ENCODE assay signal across 8 mouse cellular contexts in genomic region chr9:44318076-44318825, GRCm38 (mm10). TPM values are rescaled to one million over a fixed set of nuclear protein-coding genes. Genes with fewer than 3 reads are reported as not detected.
DNase-seq lines count a peak whose midpoint lies in the region; ATAC-seq and TF ChIP-seq lines count a peak whose summit lies in the region.

No protein-coding gene starts in this region.

- H3K9ac ChIP-seq in heart, embryonic 16.5 days (ENCODE audit: low read length): peak overlapping the region; percentile 74
- peak overlapping the region; percentile 88; the same call in 1 of the 2 replicates for H3K9ac ChIP-seq in kidney, postnatal 0 days (ENCODE audit: low read depth, low read length)
- peak overlapping the region; percentile 33; the same call in 1 of the 2 replicates for H3K9ac ChIP-seq in neural tube, embryonic 12.5 days

- no peak for ATAC-seq in heart, embryonic 16.5 days (replicated peaks; ENCODE audit: extremely low read depth, insufficient read depth, low FRiP score)
- ATAC-seq in kidney, postnatal 0 days (replicated peaks; ENCODE audit: low FRiP score, low read depth): peak; percentile 57
- ATAC-seq in neural tube, embryonic 12.5 days (ENCODE audit: low FRiP score, low read depth): no peak

- peaks cover 19% of the 10 kb centered on the region for H3K36me3 ChIP-seq in heart, embryonic 16.5 days (ENCODE audit: control insufficient read depth, insufficient read depth)
- H3K36me3 ChIP-seq in forebrain, embryonic 10.5 days (replicated peaks): peaks cover 42% of the 10 kb centered on the region
- H3K36me3 ChIP-seq in kidney, postnatal 0 days (ENCODE audit: insufficient read depth, low read length): peaks cover 30% of the 10 kb centered on the region
- H3K36me3 ChIP-seq in neural tube, embryonic 12.5 days: peaks cover 38% of the 10 kb centered on the region

- peaks cover 23% of the 10 kb centered on the region for H3K4me1 ChIP-seq in heart, embryonic 16.5 days (ENCODE audit: control insufficient read depth, insufficient read depth, low read length)
- H3K4me1 ChIP-seq in forebrain, embryonic 10.5 days: peaks cover 48% of the 10 kb centered on the region
- peaks cover 16% of the 10 kb centered on the region for H3K4me1 ChIP-seq in kidney, postnatal 0 days (replicated peaks; ENCODE audit: insufficient read depth, low read length)
- H3K4me1 ChIP-seq in neural tube, embryonic 12.5 days: peaks cover 30% of the 10 kb centered on the region

- WGBS in heart, embryonic 16.5 days: 59% methylated on average over 5 of the region's 5 CpGs
- 52% methylated on average over 5 of the region's 5 CpGs for WGBS in forebrain, embryonic 10.5 days
- WGBS in kidney, postnatal 0 days: 57% methylated on average over 5 of the region's 5 CpGs
- 72% methylated on average over 5 of the region's 5 CpGs for WGBS in neural tube, embryonic 12.5 days

- DNase-seq in heart, postnatal 14 days: no peak
- no peak for DNase-seq in forebrain, embryonic 10.5 days (ENCODE audit: extremely low spot score, low spot score)
- no peak for DNase-seq in kidney, postnatal 0 days (ENCODE audit: low spot score)
- DNase-seq in Muller cell, postnatal 12 days (ENCODE audit: inconsistent ontology term): no peak
- DNase-seq in embryo, embryonic 9.5 days (ENCODE audit: extremely low spot score): no peak
- no peak for DNase-seq in cerebellum, postnatal 25 days

- intact Hi-C loops in heart, postnatal 14 days (cut with DNase I): no loop called here

- H3K4me3 ChIP-seq in heart, embryonic 16.5 days (ENCODE audit: low read length): peak overlapping the region; percentile 62
- H3K4me3 ChIP-seq in forebrain, embryonic 10.5 days: peak overlapping the region; percentile 91
- peak overlapping the region; percentile 84 for H3K4me3 ChIP-seq in kidney, postnatal 0 days (replicated peaks; ENCODE audit: low read depth, low read length)
- H3K4me3 ChIP-seq in neural tube, embryonic 12.5 days: peak overlapping the region; percentile 88; the same call in 1 of the 2 replicates

- H3K4me2 ChIP-seq in heart, embryonic 16.5 days (ENCODE audit: low read depth, low read length): peak overlapping the region; percentile 77
- peak overlapping the region; percentile 93 for H3K4me2 ChIP-seq in kidney, postnatal 0 days (ENCODE audit: low read length)
- H3K4me2 ChIP-seq in neural tube, embryonic 12.5 days (replicated peaks): peak overlapping the region; percentile 94

- no peaks in the 10 kb centered on the region for H3K27me3 ChIP-seq in heart, embryonic 16.5 days (ENCODE audit: control insufficient read depth, insufficient read depth, low read length)
- H3K27me3 ChIP-seq in forebrain, embryonic 10.5 days (ENCODE audit: poor library complexity, severe bottlenecking): 0 out of 2 replicates have a peak, but pooled peaks cover 17% of the 10 kb centered on the region
- H3K27me3 ChIP-seq in kidney, postnatal 0 days (ENCODE audit: insufficient read depth, low read length): no peaks in the 10 kb centered on the region
- no peaks in the 10 kb centered on the region for H3K27me3 ChIP-seq in neural tube, embryonic 12.5 days (replicated peaks)

- no peak for TF ChIP-seq CTCF in kidney, postnatal 0 days (IDR thresholded peaks at IDR 0.05; ENCODE audit: low read depth)

- H3K27ac ChIP-seq in heart, embryonic 16.5 days (ENCODE audit: low read length): peak overlapping the region; percentile 16; the same call in 1 of the 2 replicates
- H3K27ac ChIP-seq in forebrain, embryonic 10.5 days: no peak overlapping the region
- peak overlapping the region; percentile 81; the same call in 1 of the 2 replicates for H3K27ac ChIP-seq in kidney, postnatal 0 days
- H3K27ac ChIP-seq in neural tube, embryonic 12.5 days: no peak overlapping the region

- no peaks in the 10 kb centered on the region for H3K9me3 ChIP-seq in heart, embryonic 16.5 days (replicated peaks; ENCODE audit: control insufficient read depth, low read length)
- no peaks in the 10 kb centered on the region for H3K9me3 ChIP-seq in forebrain, embryonic 10.5 days
- no peaks in the 10 kb centered on the region for H3K9me3 ChIP-seq in kidney, postnatal 0 days (replicated peaks; ENCODE audit: low read length)
- H3K9me3 ChIP-seq in neural tube, embryonic 12.5 days: no peaks in the 10 kb centered on the region

RNA-seq across cellular contexts. Expression of gene C2cd2l, which starts 1.8 kb away (rescaled TPM):
- 8.2 and 8.6 TPM in 2 replicates for polyA plus RNA-seq in heart, embryonic 16.5 days (2015; fragmentation: Nextera tagmentation; extraction: Ambion mirVana)
- total RNA-seq in heart, postnatal 14 days (2021): 10 to 100 TPM; 15.8 to 16.6 TPM
- 8.3 and 8.7 TPM in 2 replicates for polyA plus RNA-seq in forebrain, embryonic 10.5 days (2016; fragmentation: Nextera tagmentation; extraction: Ambion mirVana)
- polyA plus RNA-seq in kidney, postnatal 0 days (2015; fragmentation: Nextera tagmentation; extraction: Ambion mirVana): 11.6 and 13.0 TPM in 2 replicates
- polyA plus RNA-seq in neural tube, embryonic 12.5 days (2016; fragmentation: Nextera tagmentation; extraction: Ambion mirVana): 25.3 and 26.9 TPM in 2 replicates

RNA-seq across cellular contexts. Expression of gene Dpagt1, which starts 7.6 kb away (rescaled TPM):
- 28.5 and 33.7 TPM in 2 replicates for polyA plus RNA-seq in heart, embryonic 16.5 days (2015; fragmentation: Nextera tagmentation; extraction: Ambion mirVana)
- total RNA-seq in heart, postnatal 14 days (2021): 10 to 100 TPM; 18.8 to 21.0 TPM
- 48.0 and 49.3 TPM in 2 replicates for polyA plus RNA-seq in forebrain, embryonic 10.5 days (2016; fragmentation: Nextera tagmentation; extraction: Ambion mirVana)
- polyA plus RNA-seq in kidney, postnatal 0 days (2015; fragmentation: Nextera tagmentation; extraction: Ambion mirVana): 32.2 and 33.6 TPM in 2 replicates
- 34.6 and 39.1 TPM in 2 replicates for polyA plus RNA-seq in neural tube, embryonic 12.5 days (2016; fragmentation: Nextera tagmentation; extraction: Ambion mirVana)

RNA-seq across cellular contexts. Expression of gene Hinfp, which starts 12.8 kb away (rescaled TPM):
- 15.8 and 18.7 TPM in 2 replicates for polyA plus RNA-seq in heart, embryonic 16.5 days (2015; fragmentation: Nextera tagmentation; extraction: Ambion mirVana)
- 10 to 100 TPM; 11.0 to 11.4 TPM for total RNA-seq in heart, postnatal 14 days (2021)
- polyA plus RNA-seq in forebrain, embryonic 10.5 days (2016; fragmentation: Nextera tagmentation; extraction: Ambion mirVana): 32.8 and 33.0 TPM in 2 replicates
- 14.9 and 18.5 TPM in 2 replicates for polyA plus RNA-seq in kidney, postnatal 0 days (2015; fragmentation: Nextera tagmentation; extraction: Ambion mirVana)
- 31.2 and 33.5 TPM in 2 replicates for polyA plus RNA-seq in neural tube, embryonic 12.5 days (2016; fragmentation: Nextera tagmentation; extraction: Ambion mirVana)

RNA-seq across cellular contexts. Expression of gene H2afx, which starts 16.2 kb away (rescaled TPM):
- polyA plus RNA-seq in heart, embryonic 16.5 days (2015; fragmentation: Nextera tagmentation; extraction: Ambion mirVana): 179 and 186 TPM in 2 replicates
- total RNA-seq in heart, postnatal 14 days (2021): 10 to 100 TPM; 21.6 to 35.0 TPM
- 524 and 528 TPM in 2 replicates for polyA plus RNA-seq in forebrain, embryonic 10.5 days (2016; fragmentation: Nextera tagmentation; extraction: Ambion mirVana)
- polyA plus RNA-seq in kidney, postnatal 0 days (2015; fragmentation: Nextera tagmentation; extraction: Ambion mirVana): 186 and 205 TPM in 2 replicates
- 281 and 302 TPM in 2 replicates for polyA plus RNA-seq in neural tube, embryonic 12.5 days (2016; fragmentation: Nextera tagmentation; extraction: Ambion mirVana)

RNA-seq across cellular contexts. Expression of gene Hmbs, which starts 25.8 kb away (rescaled TPM):
- 97.2 and 102 TPM in 2 replicates for polyA plus RNA-seq in heart, embryonic 16.5 days (2015; fragmentation: Nextera tagmentation; extraction: Ambion mirVana)
- 10 to 100 TPM; 44.4 to 46.8 TPM for total RNA-seq in heart, postnatal 14 days (2021)
- polyA plus RNA-seq in forebrain, embryonic 10.5 days (2016; fragmentation: Nextera tagmentation; extraction: Ambion mirVana): 196 and 210 TPM in 2 replicates
- 88.2 and 95.8 TPM in 2 replicates for polyA plus RNA-seq in kidney, postnatal 0 days (2015; fragmentation: Nextera tagmentation; extraction: Ambion mirVana)
- polyA plus RNA-seq in neural tube, embryonic 12.5 days (2016; fragmentation: Nextera tagmentation; extraction: Ambion mirVana): 92.8 and 95.0 TPM in 2 replicates

Comparison
In these comparisons a context has a peak if more than half of its experiments do, and no peak if none do; other contexts are left out.
1. H3K27ac ChIP-seq: peak in heart, embryonic 16.5 days (single experiment) and kidney, postnatal 0 days (single experiment); none in forebrain, embryonic 10.5 days (single experiment) and neural tube, embryonic 12.5 days (single experiment).
2. H3K9ac ChIP-seq: peak in every context shown above with its lines; median percentile 88 in kidney, postnatal 0 days; 74 in heart, embryonic 16.5 days; 33 in neural tube, embryonic 12.5 days.
3. Peak in every context shown above with its lines, with median percentiles within 50 percentile points of each other: H3K4me2 ChIP-seq and H3K4me3 ChIP-seq.